Mouse (Mus musculus) CH12.LX (cell line): ENCODE results near the gene 1700028J19Rik.

ENCODE experiments used
- CHD1 ChIP-seq: IDR thresholded peaks from 2 replicates; pipeline ENCODE4 v1.6.1; 2012; ENCODE audit warnings: low read depth, low read length, improper control_type of control experiment, inconsistent platforms
- CTCF ChIP-seq, 2 experiments: IDR thresholded peaks in 1 of 2; conservative IDR thresholded peaks in 1 of 2; 2 replicates each; pipeline ENCODE4 v1.5.1; 2011 to 2012; ENCODE audit warnings: low read depth in 2 of 2, low read length in 2 of 2, improper control_type of control experiment in 1 of 2, inconsistent platforms in 1 of 2, mild to moderate bottlenecking in 1 of 2, moderate library complexity in 1 of 2
- EP300 ChIP-seq: IDR thresholded peaks from 2 replicates; pipeline ENCODE4 v1.6.1; 2011; ENCODE audit warnings: low read length, improper control_type of control experiment
- GABPA ChIP-seq: IDR thresholded peaks from 2 replicates; pipeline ENCODE4 v1.6.1; 2012; ENCODE audit warnings: low read depth, low read length, improper control_type of control experiment, inconsistent platforms; ENCODE audit not compliant: insufficient replicate concordance
- HCFC1 ChIP-seq: IDR thresholded peaks from 2 replicates; pipeline ENCODE4 v1.6.1; 2012; ENCODE audit warnings: low read depth, mild to moderate bottlenecking, inconsistent platforms, low read length, improper control_type of control experiment
- KAT2A ChIP-seq: IDR thresholded peaks from 2 replicates; pipeline ENCODE4 v1.6.1; 2012; ENCODE audit warnings: low read length, improper control_type of control experiment, inconsistent platforms; ENCODE audit not compliant: insufficient replicate concordance
- PAX5 ChIP-seq: IDR thresholded peaks from 2 replicates; pipeline ENCODE4 v1.6.1; 2012; ENCODE audit warnings: low read length, inconsistent platforms, mixed read lengths
- POLR2A ChIP-seq: IDR thresholded peaks from 2 replicates; pipeline ENCODE4 v1.6.1; 2011; ENCODE audit warnings: low read depth, mild to moderate bottlenecking, improper control_type of control experiment, low read length
- TCF12 ChIP-seq: IDR thresholded peaks from 2 replicates; pipeline ENCODE4 v1.6.1; 2014; ENCODE audit warnings: low read depth, mild to moderate bottlenecking, inconsistent platforms, low read length, improper control_type of control experiment
- ZC3H11A ChIP-seq: IDR thresholded peaks from 2 replicates; pipeline ENCODE4 v1.6.1; 2012; ENCODE audit warnings: low read depth, mild to moderate bottlenecking, inconsistent platforms, low read length, improper control_type of control experiment
- ZKSCAN1 ChIP-seq: IDR thresholded peaks from 2 replicates; pipeline ENCODE4 v1.6.1; 2012; ENCODE audit warnings: low read depth, inconsistent platforms, low read length, improper control_type of control experiment, borderline replicate concordance
- ZMIZ1 ChIP-seq: IDR thresholded peaks from 2 replicates; pipeline ENCODE4 v1.6.1; 2012; ENCODE audit warnings: low read depth, mild to moderate bottlenecking, inconsistent platforms, low read length, improper control_type of control experiment
- ZNF384 ChIP-seq: IDR thresholded peaks from 2 replicates; pipeline ENCODE4 v1.6.1; 2012; ENCODE audit warnings: low read depth, low read length, improper control_type of control experiment, inconsistent platforms

GRCm38 (mm10) chr7:44225076-44225475 lies 21.4 kb downstream of the 1700028J19Rik start, which contains the start of gene Klk1:
- no peak for TF ChIP-seq CTCF (conservative IDR thresholded peaks at IDR 0.05 in 1 of 2, IDR thresholded peaks at IDR 0.05 in 1 of 2; ENCODE audit: low read depth in 2 of 2, low read length in 2 of 2)
- no peak for TF ChIP-seq KAT2A
- no peak for TF ChIP-seq POLR2A
- TF ChIP-seq EP300, result no peak
- TF ChIP-seq ZMIZ1, result no peak
- TF ChIP-seq ZKSCAN1, result no peak
- TF ChIP-seq GABPA, result no peak
- no peak for TF ChIP-seq PAX5
- TF ChIP-seq HCFC1, result no peak
- no peak for TF ChIP-seq TCF12
- TF ChIP-seq ZC3H11A, result no peak
- no peak for TF ChIP-seq CHD1
- TF ChIP-seq ZNF384, result no peak
